Mouse (Mus musculus) adrenal gland, postnatal 0 days (tissue): ENCODE results near the gene Abhd12b. TPM values are rescaled to one million over a fixed set of nuclear protein-coding genes. Genes with fewer than 3 reads are reported as not detected.

Source experiments
- polyA plus RNA-seq: library from polyadenylated mRNA; unstranded; fragments of >200 nt; fragmentation: Nextera tagmentation; extraction: Ambion mirVana; gene quantifications from 2 replicates; pipeline ENCODE4 v1.2.1, GENCODE M21; 2015

The Abhd12b gene
- polyA plus RNA-seq, result 0.09 TPM in 1 of 2 replicates, not detected in the other

GRCm38 (mm10) chr12:70153842-70154241 lies at the start of gene Abhd12b:
Gene Abhd12b (plus strand): TSS chr12:70154142.

GRCm38 (mm10) chr12:70113351-70113750 lies 40.6 kb upstream of the Abhd12b start, which contains the start of gene Nin:
Gene Nin (minus strand): TSS chr12:70113717.

GRCm38 (mm10) chr12:70231294-70231693 lies 77.4 kb downstream of the Abhd12b start, which contains the start of gene Pygl:
Gene Pygl (minus strand): TSS chr12:70231488.

Other genes with a start within 250 kb of the Abhd12b start
- 4.8 and 6.1 TPM in 2 replicates for gene Sav1, start 167.1 kb upstream of the Abhd12b start, polyA plus RNA-seq
- 3.6 and 5.0 TPM in 2 replicates for gene Nin, start 40.4 kb upstream of the Abhd12b start, polyA plus RNA-seq
- 30.2 and 33.4 TPM in 2 replicates for gene Pygl, start 77.3 kb downstream of the Abhd12b start, polyA plus RNA-seq
- gene Trim9, start 193.5 kb downstream of the Abhd12b start, polyA plus RNA-seq, result 2.1 and 3.1 TPM in 2 replicates